Mouse (Mus musculus) mouse trophoblast stem cell (cell line): Measurements from ENCODE around the gene Has1.
"Not testable (repeated sequence)": the region's sequence is repeated elsewhere in the genome, so short reads cannot be mapped to it uniquely, and the experiment has no call there.

ENCODE experiments used
- in situ Hi-C, 2 experiments: fragments of 300-500 bp; cut with MseI, MboI; formaldehyde crosslinking; loops; 2 replicates in 1 of 2; 3 replicates in 1 of 2; pipeline ENCODE4 v1.15.1; 2025

Has1 gene

GRCm38 (mm10) chr17:17845187-17846027, 9.6 kb downstream of the Has1 start:
- in situ Hi-C loops = no loop called here

- in situ Hi-C loops = not testable (repeated sequence)
Observed at GRCm38 (mm10) chr17:17844606-17845005, 10.4 kb downstream of the Has1 start.

- in situ Hi-C loops = no loop called here
Observed at GRCm38 (mm10) chr17:17843534-17844261, 11.3 kb downstream of the Has1 start.

- in situ Hi-C loops = no loop called here
Observed at GRCm38 (mm10) chr17:17840796-17841195, 14.2 kb downstream of the Has1 start.

GRCm38 (mm10) chr17:17839276-17839675, 15.7 kb downstream of the Has1 start:
- in situ Hi-C loops = no loop called here

- in situ Hi-C loops = no loop called here
Observed at GRCm38 (mm10) chr17:17837919-17838701, 16.9 kb downstream of the Has1 start.

- in situ Hi-C loops = no loop called here
Observed at GRCm38 (mm10) chr17:17837426-17837825, 17.6 kb downstream of the Has1 start.

- in situ Hi-C loops = no loop called here
Observed at GRCm38 (mm10) chr17:17836101-17836500, 18.9 kb downstream of the Has1 start.

- in situ Hi-C loops = no loop called here
Observed at GRCm38 (mm10) chr17:17834896-17835295, 20.1 kb downstream of the Has1 start.

GRCm38 (mm10) chr17:17830731-17831130, 24.3 kb downstream of the Has1 start:
- in situ Hi-C loops = no loop called here

- in situ Hi-C loops = no loop called here
Observed at GRCm38 (mm10) chr17:17829816-17830535, 25.0 kb downstream of the Has1 start.

GRCm38 (mm10) chr17:17829052-17829785, 25.8 kb downstream of the Has1 start:
- in situ Hi-C loops = no loop called here

- in situ Hi-C loops = no loop called here
Observed at GRCm38 (mm10) chr17:17828191-17828981, 26.6 kb downstream of the Has1 start.

- in situ Hi-C loops = no loop called here
Observed at GRCm38 (mm10) chr17:17827658-17828190, 27.3 kb downstream of the Has1 start.

GRCm38 (mm10) chr17:17826751-17827657, 28.0 kb downstream of the Has1 start, which contains the start of gene Spaca6:
Gene Spaca6 (plus strand): TSS chr17:17827158.
- in situ Hi-C loops = no loop called here

GRCm38 (mm10) chr17:17825921-17826591, 28.9 kb downstream of the Has1 start:
- in situ Hi-C loops = no loop called here

- in situ Hi-C loops = no loop called here
Observed at GRCm38 (mm10) chr17:17823612-17824336, 31.2 kb downstream of the Has1 start.
